Mouse (Mus musculus): Measurements from ENCODE around the gene Bst2.

The Bst2 gene

GRCm38 (mm10) chr8:71487691-71488445, 49.4 kb downstream of the Bst2 start, which contains the start of gene Gtpbp3:
Gene Gtpbp3 (plus strand): TSS chr8:71488103.
- in situ Hi-C loops (cut with MboI, MseI), result no loop called here

- in situ Hi-C loops (cut with MboI, MseI), result no loop called here
Measured at GRCm38 (mm10) chr8:71486136-71486529, 51.1 kb downstream of the Bst2 start.

GRCm38 (mm10) chr8:71485142-71486135, 51.8 kb downstream of the Bst2 start, which contains the start of gene Ano8:
Gene Ano8 (minus strand): TSS chr8:71485963.
- in situ Hi-C loops (cut with MboI, MseI), result no loop called here

- in situ Hi-C loops (cut with MboI, MseI), result no loop called here
Measured at GRCm38 (mm10) chr8:71484736-71485135, 52.5 kb downstream of the Bst2 start.

All from T-helper 17 cell (primary cell).